Mouse (Mus musculus) 3T3-L1 (cell line): Measurements from ENCODE around the gene Nxt2.
"Not testable (repeated sequence)": the region's sequence is repeated elsewhere in the genome, so short reads cannot be mapped to it uniquely, and the experiment has no call there.

ENCODE experiments used
- DNase-seq: peaks from one replicate; pipeline ENCODE4 v3.0.0-alpha.2; 2015; ENCODE audit warnings: low read depth, low spot score

Nxt2 gene

DNA sequence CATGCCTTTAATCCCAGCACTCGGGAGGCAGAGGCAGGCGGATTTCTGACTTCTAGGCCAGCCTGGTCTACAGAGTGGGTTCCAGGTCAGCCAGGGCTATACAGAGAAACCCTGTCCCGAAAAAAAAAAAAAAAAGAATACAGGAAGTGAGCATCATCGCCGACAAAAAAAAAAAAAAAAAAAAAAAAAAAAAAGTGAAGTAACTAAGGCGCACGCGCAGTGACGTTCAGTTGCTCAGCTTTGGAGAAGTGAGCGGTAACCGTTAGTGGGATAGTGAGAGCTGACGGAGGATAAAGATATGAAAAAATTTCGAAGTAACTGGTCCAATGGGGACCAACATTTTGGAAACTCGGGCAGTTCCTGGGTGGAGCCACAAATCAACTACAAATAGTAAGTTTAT lies at the start of gene Nxt2:
Gene Nxt2, plus strand, starts transcription at position 229 of the 400 bp plus-strand sequence.
- no peak for DNase-seq

DNA sequence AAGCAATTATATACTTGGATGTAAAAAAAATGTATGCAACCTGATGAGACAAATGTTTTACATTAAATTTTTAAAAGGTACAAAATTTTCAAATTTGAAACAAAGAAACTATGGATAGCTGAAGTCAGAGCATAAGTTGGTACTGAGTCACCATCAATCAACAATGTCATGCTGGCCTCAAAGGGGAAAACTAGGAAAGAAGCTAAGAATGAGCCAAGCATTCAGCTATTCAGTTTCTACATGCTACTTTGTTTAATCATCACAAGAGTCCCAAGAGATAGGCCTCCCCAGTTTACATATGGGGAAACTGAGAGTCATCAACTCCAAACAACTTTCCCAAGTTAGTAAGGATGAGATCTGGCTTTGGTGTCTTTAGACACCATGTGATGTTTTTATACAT lies 49.6 kb upstream of the Nxt2 start:
- DNase-seq: peak; percentile 73

DNA sequence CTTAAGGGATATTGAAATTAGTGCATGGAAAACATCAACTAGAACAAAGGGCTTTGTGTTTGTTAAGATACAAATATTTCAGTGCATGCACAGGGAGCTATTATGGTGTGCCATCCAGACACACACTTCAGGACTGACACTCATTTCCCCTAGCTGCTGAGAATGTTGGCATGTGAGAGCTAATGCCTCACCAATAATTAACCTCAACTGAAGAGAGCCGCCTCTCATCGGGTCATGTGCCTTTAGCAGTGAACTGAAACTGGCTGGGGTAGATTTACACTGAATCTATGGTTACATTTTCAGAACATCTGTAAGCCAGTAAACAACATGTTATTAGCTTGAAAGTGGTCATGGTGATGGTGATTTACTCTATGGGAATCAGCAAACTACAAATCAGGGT lies 44.5 kb upstream of the Nxt2 start:
- no peak for DNase-seq

DNA sequence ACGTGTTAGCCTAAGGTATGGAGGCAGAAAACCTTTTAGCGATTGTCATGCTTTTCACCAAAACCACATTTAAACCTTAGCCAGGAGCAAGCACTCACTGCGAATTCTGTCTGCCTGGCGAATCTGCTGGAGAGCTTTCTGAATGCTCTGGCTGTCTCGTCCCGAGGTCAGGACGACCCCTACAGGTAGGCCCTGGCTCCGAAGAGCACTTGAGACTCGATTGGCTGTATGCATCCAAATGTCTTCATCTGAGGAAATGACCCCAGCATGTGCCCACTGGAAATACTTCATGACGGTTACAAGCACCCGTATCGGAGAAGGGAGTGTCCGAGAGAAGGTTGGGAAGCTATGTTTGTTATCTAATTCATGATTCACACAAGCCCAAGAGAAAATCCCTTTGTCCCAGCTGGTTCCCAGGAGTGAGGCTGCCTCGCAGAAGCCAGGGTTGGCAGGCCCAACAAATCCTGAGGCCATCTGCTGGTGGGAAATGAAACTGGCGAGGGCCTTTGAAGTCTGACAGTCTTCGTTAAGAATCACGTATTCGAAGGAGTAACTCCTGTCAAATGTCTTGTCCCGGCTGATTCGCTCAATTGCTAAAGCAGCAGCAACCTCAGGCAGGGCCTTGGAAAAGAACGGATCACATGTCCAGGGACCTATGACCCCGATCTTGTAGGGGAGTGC lies 37.4 kb upstream of the Nxt2 start:
- DNase-seq: peak; percentile 14

DNA sequence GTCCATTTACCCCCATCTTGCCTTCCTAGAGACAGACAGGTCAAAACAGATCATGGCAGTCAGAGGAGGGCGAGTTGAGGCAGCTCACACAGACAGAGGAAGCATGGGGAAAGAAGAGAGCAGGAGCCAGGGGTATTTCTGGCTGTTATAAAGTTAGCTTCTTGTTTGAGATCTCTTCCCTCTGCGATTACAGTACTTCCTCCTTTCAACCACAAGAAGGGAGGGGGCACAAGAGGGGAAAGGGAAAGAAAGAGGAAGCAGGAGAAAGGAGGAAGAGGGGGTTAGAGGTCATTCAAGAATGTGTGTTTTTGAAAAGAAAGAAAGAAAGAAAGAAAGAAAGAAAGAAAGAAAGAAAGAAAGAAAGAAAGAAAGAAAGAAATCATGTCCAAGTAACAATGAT lies 36.2 kb upstream of the Nxt2 start:
- DNase-seq: no peak

DNA sequence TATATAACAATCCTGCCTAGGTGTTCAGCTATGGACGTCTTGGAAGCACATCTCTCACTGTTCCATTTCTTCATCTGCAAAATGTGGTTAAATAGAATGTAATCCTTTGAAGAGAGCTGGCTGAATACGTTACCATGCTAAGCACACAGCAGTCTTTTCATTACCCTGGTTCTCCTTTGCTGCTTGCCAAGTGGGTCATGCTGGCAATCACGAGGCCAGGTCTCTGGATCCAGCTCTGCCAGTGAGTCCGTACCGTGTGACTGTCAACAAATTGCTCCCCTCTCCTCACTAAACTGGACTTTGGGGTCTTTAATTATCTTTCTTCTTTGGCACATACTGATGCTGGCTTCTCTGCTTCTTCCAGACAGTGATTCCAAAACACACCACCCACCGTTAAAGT lies 32.1 kb upstream of the Nxt2 start:
- no peak for DNase-seq

DNA sequence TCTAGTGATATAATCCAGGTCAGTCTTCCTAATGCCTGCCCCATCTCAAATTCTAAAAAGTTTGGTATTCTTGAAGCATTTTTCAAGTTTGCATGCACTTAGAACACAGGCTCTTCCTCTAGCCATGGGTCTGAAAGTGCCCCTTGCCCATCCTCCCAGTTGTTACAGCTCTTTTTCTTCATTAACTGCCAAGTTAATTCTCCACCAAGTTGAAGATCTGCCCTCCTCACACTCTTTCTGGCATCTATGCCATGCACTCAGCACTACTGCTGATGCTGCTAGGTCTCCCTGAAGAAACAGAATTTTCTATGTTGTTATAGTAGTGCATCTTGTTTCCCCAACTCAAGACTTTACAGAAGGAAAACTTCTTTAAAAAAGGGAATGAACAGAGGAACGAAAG lies 31.0 kb upstream of the Nxt2 start:
- no peak for DNase-seq

DNA sequence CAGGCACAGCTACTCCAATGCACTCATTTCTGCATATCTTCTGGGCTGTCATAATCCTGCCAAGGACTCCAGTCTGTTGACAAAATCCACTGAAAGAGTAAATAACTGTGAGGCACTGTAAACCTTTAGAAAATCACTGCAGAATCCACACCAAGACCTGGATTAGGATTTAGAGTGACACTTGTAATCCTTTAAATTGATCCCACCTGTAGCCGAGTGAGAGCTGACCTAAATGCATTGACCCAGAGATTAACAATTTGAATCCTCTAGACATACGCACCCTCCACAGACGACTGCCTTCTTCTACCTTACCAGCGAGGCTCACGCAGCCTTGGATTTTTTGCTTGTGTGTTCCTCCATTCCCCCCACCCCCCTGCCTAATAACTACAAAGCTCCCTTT lies 29.7 kb upstream of the Nxt2 start, which contains the start of gene Gucy2f:
Gene Gucy2f, minus strand, starts transcription at position 101 of the 400 bp plus-strand sequence.
- DNase-seq: no peak

DNA sequence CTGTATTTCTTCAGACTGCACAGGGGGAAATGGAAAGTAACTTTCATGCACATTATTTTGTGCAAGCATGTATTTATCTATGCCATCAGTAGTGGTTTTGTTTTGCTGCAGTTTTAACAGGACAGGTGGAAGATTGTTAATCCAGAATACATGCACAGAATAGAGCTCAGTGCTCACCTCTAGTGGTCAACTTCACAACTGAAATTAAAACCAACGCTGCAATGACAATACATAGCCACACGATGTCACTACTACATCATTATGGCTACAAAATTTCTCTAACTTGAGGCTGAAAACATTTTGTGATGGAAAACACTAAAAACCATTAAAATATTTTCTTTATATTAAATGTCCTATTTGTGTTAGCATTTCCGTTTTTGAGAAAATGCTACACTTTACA lies 26.3 kb upstream of the Nxt2 start:
- DNase-seq: peak; percentile 72

DNA sequence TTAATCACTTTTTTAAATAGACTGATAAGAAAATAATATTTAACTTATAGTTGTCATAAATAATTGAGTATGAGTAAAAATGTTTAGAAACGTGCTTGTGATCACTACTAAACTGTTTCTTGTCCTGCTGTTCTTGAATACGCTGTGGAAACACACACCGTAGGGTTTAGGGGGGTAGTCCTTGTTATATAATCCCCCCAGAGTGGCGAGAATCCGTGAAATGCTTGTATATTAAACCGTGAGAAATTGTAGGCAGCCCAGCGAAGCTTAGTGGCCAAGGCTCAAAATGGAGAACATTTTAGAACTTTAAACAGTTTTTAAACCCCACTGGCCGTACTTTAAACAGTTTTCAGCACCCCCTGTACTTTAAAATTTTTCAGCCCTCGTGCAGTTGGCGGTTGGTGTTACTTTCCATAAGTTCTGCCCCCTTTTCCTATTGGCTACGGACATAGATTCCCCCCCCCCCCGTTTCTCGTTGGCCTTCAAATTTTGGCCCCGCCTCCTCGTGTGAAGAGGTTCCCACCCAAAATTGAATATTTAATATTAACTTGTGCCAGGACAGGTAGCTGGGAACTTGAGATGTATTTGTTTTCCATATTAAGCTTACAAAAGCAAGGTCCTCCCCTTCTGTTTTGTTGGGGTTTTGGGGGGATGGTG lies 956 bp downstream of the Nxt2 start:
- peak; percentile 73 for DNase-seq

DNA sequence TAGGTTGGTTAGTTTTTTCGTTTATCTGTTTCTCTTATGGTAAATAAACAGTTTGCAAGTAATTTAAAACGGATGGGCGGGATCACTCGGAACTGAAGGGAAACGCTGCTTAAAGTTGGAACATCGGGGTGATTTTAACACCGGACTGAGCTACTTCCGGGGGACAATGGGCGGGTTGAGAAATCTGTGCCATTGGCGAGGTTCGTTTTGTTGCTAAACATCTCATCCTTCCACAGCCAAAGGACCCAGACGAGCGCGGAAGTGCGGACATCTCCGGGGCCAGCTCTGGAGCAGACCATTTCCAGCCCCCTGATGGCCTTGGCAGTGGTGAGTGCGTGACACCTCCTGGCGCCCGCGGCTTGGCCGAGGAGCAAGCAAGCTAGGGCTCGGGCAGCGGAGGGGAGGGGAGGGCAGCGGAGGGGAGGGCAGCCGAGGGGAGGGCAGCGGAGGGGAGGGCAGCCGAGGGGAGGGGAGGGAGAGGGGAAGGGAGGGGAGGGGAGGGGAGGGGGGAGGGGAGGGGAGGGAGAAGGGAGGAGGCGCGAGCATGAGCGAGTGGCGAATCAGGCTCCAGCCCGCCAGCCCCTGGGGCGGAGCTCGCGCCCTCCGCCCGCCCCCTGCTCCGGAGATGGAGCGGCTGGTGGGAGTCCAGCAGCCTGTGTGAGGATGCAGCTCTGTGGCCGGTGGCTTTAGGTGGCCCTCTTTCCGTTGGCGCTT lies 1.6 kb downstream of the Nxt2 start:
- peak; percentile 84 for DNase-seq

DNA sequence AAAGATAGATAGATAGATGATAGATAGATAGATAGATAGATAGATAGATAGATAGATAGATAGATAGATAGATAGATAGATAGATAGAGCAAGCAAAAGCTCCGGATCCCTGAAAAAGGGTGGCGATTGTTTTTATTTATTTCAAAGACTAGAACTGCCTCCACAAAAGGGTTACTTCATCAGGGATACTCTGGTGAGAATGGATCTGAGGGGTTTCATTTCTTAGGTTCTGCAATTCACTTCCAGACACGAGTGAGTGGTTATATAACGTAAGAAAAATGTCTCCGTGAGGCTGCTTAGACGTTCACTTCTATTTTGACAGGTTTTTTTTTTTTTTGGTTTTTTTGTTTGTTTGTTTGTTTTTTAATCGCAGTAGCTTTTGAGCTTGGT lies 2.2 kb downstream of the Nxt2 start:
- peak; percentile 3 for DNase-seq

DNA sequence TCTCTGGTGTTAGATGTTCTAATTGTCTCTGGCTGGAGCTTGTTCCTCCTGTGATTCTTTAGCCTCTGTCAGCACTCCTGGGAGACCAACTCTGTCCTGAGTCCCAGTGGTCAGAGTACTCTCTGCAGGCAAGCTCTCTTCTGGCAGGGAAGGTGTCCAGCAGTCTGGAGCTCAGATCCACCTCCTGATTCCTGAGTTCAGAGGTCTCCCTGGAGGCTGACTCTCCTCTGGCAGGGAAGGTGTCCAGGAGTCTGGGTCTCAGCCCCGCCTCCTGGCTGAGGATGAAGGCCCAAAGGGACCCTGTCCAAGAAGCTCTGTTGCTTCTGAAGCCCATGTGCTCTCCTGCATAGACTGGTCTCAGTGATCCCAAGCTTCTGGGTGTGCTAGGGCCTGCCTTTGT lies 9.6 kb downstream of the Nxt2 start:
- DNase-seq: not testable (repeated sequence)

DNA sequence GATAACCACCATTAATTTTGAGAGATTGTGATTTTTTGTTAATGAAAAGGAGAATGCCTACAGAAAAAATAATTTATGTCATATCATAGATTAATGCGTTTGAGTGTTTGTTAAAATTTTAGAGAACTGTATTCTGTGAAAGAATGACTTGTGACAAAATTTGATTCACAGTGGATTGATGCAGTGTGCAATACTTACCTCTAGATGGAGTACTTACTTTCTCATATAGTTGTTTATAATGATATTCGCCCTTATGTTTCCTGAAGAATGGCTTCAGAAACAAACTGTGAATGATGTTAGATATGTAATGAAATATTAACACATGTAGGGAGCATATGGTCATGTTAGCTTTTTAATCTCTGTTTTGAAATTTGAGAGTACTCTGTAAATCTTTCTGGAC lies 10.5 kb downstream of the Nxt2 start:
- DNase-seq: peak; percentile 43

DNA sequence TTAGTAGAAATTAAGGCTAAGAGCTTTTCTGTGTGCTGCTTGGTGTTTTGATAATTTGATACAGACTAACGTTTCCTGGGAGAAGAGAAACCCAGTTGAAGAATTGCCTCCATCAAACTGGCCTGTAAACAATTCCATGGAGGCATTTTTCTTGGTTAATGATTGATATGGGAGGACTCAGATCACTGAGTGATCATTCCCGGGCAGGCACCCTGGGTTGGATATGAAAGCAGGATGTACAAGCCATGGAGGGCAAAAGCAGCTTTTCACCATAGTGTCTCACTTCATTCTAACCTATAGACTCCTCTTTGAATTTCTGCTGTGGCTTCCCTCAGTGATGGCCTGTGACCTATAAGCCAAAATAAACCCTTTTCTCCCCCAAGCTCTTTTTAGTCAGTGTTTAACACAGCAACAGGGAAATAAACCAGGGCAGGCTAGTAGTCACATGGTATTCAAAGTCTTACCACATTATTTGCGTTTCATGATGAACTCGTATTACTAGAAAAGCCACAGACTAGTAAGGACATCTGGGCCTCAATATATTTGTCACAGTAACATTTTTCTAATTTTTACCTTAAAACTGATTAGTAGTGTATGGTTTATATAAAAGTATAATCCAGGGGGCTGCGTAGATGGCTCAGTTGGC lies 19.2 kb downstream of the Nxt2 start:
- no peak for DNase-seq

DNA sequence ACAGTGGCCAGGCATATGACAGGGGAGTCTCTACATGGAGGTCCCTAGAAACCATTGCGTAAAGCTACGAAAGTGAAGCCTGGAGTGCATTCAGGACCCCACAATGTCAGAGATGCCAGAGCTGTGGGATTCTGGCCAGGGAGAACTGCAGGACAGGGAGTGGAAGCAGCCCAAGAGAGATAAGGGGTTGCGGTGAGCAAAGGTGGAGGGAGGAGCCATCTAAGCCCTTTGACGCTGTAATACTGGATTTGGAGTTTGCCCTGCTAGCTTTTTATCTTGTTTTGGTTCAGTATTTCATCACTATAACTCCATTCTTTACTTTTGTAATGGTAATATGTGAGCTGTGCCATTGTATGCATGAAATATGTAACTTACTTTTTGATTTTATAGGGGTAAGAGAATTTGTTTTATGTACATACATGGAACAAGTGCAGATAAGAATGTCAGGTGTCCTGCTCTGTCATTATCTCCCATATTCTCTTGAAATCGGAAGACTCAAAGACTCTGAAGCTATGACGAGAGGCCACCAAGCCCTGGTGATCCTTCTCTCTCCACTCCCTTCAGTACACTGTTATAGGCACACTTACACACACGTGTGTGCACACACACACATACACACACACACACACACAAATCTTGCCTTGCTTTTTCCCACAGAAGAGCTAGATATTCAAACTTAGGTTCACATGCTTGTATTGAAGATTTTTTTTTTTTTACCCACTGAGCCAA lies 23.6 kb downstream of the Nxt2 start:
- DNase-seq: no peak

DNA sequence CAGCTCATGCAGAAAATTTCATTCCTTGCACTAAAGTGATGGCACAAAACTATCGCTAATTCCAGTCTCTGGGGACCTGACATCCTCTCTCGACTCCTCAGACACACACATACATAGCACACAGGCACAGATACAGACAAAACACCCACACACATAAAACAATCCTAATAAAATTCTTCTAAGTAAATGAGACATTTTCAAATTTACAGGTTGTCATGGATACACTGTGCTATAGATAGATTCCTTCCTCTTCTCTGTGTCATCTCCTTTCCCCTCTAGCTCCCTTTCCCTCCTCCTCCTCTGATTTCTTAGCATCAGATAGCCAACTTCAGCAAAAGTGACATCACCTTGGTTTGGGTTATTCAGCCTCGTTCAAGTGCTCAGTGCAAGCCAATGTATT lies 49.5 kb downstream of the Nxt2 start:
- no peak for DNase-seq

DNA sequence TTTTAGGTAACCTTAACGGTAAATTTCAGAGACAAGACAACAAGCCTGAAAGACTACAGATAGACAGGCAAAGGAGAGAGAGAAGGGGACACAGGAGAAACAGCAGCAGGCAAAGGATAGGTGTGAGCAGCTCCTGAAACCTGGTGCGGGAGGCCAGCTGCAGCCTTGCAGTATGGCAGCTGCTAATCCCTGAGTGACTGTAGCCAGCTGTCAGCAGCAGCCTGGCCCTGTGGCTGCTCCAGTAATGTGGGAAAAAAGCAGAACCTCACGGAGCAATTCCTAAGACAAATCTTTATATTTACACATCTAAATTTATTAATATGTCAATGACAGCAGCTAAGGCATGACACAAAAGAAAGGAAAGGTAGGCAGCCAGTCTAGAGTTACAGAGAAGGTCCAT lies 50.0 kb downstream of the Nxt2 start:
- no peak for DNase-seq

DNA sequence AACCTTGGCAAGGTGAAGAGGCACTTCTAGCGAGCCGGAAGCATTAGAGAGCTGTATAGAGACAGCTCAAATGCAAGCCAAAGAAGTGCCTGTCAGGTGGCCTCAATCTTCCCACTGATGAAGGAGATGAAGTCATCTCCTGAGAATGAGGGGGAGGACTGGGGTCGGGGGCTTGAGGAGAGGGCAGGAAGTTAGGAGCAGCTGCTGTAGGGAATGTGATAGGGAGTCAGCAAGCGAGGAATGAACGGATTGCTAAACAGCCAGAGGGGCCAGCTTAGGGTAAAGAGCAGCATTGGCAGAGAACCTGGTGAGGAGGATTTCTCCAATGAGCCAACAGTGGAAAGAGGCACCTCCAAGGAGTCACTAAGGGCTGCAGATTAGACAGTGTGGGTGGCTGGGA lies 59.3 kb downstream of the Nxt2 start:
- DNase-seq: no peak
